Mouse (Mus musculus): ENCODE results near the gene E130311K13Rik. TPM values are rescaled to one million over a fixed set of nuclear protein-coding genes. Genes with fewer than 3 reads are reported as not detected.

The E130311K13Rik gene
- polyA plus RNA-seq, 1 experiment from 2014 or later, result 5.9 TPM

DNA sequence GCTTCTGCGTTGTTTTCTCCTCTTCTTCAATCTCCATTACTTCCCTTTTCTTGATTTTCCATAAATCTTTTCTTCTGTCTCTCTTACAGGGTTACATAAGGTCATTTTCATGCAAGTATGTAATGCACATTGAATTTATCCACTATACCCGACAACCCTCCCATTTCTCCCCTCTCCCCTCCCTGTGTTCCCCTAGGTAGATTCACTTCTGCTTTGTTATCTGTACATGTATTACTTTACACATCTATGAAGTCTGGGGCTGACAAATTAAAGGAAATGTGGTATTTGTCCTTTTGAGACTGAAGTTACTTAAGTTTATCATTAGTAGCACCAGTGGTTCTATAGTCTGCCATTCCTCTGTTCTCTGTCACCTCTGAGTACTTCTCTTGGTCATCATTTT, 48.2 kb downstream of the E130311K13Rik start:
- H3K9ac ChIP-seq, result no peak overlapping the region
- no peak overlapping the region for H3K4me3 ChIP-seq
- no peak overlapping the region for H3K4me2 ChIP-seq
- no peak overlapping the region for H3K27ac ChIP-seq (replicated peaks)
- WGBS, result 77% methylated on average over 2 of the region's 2 CpGs
- peaks cover 15% of the 10 kb centered on the region for H3K36me3 ChIP-seq
- peaks cover 8% of the 10 kb centered on the region for H3K4me1 ChIP-seq (replicated peaks)
- ATAC-seq (ENCODE audit: low read depth), result no peak
- H3K27me3 ChIP-seq, result no peaks in the 10 kb centered on the region
- peaks cover 13% of the 10 kb centered on the region for H3K9me3 ChIP-seq

DNA sequence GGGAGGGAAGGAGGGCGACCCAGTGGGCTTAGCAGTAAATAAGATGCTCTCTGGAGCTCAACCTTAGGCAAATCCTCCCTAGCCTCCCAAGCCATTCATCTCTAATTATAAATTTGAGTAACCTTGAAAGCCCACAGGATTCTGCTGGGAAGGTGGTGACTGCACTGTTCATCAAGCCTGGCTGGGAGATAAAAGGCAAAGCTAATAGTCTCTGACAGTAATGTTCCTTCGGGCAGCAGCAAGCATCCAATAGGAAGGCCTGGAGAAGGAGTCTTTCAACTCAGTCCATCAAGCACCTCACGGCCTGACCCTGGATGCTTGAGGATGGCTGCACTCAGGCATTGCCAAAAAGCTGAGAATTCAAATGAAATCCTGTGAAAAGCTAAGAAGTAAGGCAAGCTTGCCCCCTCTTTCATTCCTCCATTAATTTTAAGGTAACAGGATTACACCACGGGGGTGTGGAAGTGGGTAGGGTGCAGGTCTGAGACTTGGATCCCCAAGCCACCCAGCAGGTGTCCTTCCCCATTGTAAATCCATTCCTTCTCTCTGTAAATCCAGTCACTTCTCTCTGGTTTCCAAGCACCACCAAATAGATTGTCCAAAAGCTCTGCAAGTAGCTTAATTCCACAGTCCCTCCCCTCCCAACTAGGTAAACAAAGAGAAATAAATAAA, 50.1 kb downstream of the E130311K13Rik start:
- no peaks in the 10 kb centered on the region for H3K27me3 ChIP-seq
- no peaks in the 10 kb centered on the region for H3K36me3 ChIP-seq
- no peak overlapping the region for H3K4me3 ChIP-seq
- no peaks in the 10 kb centered on the region for H3K9me3 ChIP-seq
- H3K27ac ChIP-seq (replicated peaks), result no peak overlapping the region
- H3K4me2 ChIP-seq, result no peak overlapping the region
- WGBS, result 43% methylated on average over 4 of the region's 4 CpGs
- peaks cover 8% of the 10 kb centered on the region for H3K4me1 ChIP-seq (replicated peaks)
- peak; percentile 59; the same call in 1 of the 2 replicates for ATAC-seq (ENCODE audit: low read depth)
- H3K9ac ChIP-seq, result no peak overlapping the region

DNA sequence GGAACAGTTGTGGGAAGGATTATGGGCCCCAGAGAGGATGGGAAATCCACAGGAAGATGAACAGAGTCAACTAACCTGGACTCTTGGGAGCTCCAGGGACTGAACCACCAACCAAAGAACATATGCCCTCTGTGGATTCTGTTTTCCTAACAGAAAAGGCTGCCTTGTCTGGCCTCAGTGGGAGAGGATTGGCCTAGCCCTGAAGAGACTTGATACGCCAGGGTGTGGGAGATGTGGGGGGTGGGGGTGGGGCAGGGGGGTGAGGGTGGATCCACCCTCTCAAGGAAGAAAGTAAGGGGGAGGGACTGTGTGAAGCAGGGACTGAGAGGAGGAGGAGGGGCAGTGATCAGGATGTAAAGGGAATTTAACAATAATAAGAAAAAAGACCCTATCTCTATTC, 56.5 kb downstream of the E130311K13Rik start:
- Histone ChIP-seq H3K9me3 (no peaks in the 10 kb centered on the region), H3K4me2 (no peak overlapping the region), H3K27me3 (no peaks in the 10 kb centered on the region), H3K9ac (no peak overlapping the region), H3K4me1 (replicated peaks) (0 out of 2 replicates have a peak, but pooled peaks cover 4% of the 10 kb centered on the region), H3K36me3 (no peaks in the 10 kb centered on the region), H3K27ac (replicated peaks) (no peak overlapping the region), H3K4me3 (no peak overlapping the region)
- WGBS, result 57% methylated on average over 1 of the region's 1 CpGs
- ATAC-seq (ENCODE audit: low read depth), result no peak

DNA sequence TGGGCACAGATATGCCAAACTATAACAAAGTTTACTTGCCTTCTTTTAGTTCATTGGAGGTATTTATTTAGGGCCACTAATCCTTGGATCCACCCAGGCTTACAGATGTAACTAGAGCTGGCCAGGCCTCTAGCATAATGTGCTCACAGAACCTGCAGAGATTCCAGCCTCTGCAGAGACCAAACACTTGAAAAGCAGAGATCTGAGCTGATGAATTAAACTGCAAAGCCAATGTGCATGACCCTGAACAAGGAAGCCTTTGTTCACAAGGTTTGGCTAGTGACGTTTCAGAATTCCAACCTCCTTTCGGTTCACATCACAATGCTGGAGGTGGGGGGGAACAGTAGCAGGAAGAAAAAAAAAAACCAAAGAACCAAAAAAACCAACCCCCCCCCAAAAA, 58.0 kb downstream of the E130311K13Rik start:
- no peaks in the 10 kb centered on the region for H3K27me3 ChIP-seq
- peak; percentile 27; the same call in 1 of the 2 replicates for ATAC-seq (ENCODE audit: low read depth)
- WGBS, result 8% methylated on average over 2 of the region's 2 CpGs
- no peak overlapping the region for H3K9ac ChIP-seq
- H3K4me2 ChIP-seq, result no peak overlapping the region
- H3K36me3 ChIP-seq, result no peaks in the 10 kb centered on the region
- no peak overlapping the region for H3K27ac ChIP-seq (replicated peaks)
- 0 out of 2 replicates have a peak, but pooled peaks cover 4% of the 10 kb centered on the region for H3K4me1 ChIP-seq (replicated peaks)
- no peak overlapping the region for H3K4me3 ChIP-seq
- H3K9me3 ChIP-seq, result no peaks in the 10 kb centered on the region

DNA sequence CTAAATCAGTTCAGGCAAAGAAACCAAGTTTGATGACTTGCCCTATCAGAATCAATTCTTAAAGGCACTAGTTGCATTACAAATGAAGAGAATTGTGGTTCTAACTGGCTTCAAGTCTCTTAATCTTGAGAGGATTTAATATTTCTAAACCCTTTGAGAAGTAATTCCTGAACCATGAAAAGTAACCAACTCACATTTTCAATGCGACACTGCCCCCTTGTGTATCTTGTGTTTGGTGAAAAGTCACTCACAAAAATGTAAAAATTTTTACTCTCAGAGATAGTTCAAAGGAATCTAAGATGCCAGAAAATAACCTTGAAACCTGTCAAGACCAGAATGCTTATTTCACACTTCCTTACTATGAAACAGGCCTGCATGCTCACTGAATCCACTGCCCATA, 61.0 kb downstream of the E130311K13Rik start:
- Histone ChIP-seq H3K9ac (no peak overlapping the region), H3K4me3 (no peak overlapping the region), H3K36me3 (no peaks in the 10 kb centered on the region), H3K27me3 (no peaks in the 10 kb centered on the region), H3K9me3 (no peaks in the 10 kb centered on the region), H3K27ac (replicated peaks) (no peak overlapping the region), H3K4me2 (no peak overlapping the region), H3K4me1 (replicated peaks) (0 out of 2 replicates have a peak, but pooled peaks cover 4% of the 10 kb centered on the region)
- WGBS, result 76% methylated on average over 1 of the region's 1 CpGs
- ATAC-seq (ENCODE audit: low read depth), result no peak

DNA sequence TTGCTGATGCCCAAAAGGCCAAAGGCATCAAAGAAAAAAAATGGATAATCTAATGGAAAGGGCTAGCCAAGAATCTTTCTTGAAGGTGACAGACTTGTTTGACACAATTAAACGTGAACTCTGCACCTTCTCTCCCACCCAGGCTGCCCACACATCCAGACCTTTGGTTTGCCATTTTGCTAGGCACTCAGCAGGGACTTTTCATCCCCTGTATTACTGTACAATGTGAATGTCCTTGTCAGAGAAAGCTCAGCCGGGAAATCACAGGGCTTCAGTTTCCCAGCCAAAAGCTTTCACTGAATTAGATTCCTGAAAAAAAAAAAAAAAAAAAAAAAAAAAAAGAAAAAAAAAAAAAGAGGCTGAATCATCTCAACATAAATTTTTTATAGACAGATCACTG, 64.2 kb downstream of the E130311K13Rik start:
- Histone ChIP-seq H3K27ac (replicated peaks) (no peak overlapping the region), H3K9ac (no peak overlapping the region), H3K4me3 (no peak overlapping the region), H3K27me3 (no peaks in the 10 kb centered on the region), H3K4me1 (replicated peaks) (no peaks in the 10 kb centered on the region), H3K4me2 (no peak overlapping the region), H3K36me3 (no peaks in the 10 kb centered on the region), H3K9me3 (no peaks in the 10 kb centered on the region)
- 73% methylated on average over 2 of the region's 2 CpGs for WGBS
- ATAC-seq (ENCODE audit: low read depth), result no peak

Other genes with a start within 250 kb of the E130311K13Rik start
- gene Plch1, start 30.0 kb downstream of the E130311K13Rik start, polyA plus RNA-seq (2015; fragmentation: Nextera tagmentation; extraction: Ambion mirVana), result 10.2 and 10.7 TPM in 2 replicates
- gene Slc33a1, start 35.3 kb upstream of the E130311K13Rik start, polyA plus RNA-seq (2015; fragmentation: Nextera tagmentation; extraction: Ambion mirVana), result 16.1 and 16.8 TPM in 2 replicates
- 36.9 and 42.8 TPM in 2 replicates for gene Gmps, start 46.6 kb upstream of the E130311K13Rik start, polyA plus RNA-seq (2015; fragmentation: Nextera tagmentation; extraction: Ambion mirVana)
- 0.08 and 0.10 TPM in 2 replicates for gene Vmn2r1, start 152.1 kb upstream of the E130311K13Rik start, polyA plus RNA-seq (2015; fragmentation: Nextera tagmentation; extraction: Ambion mirVana)
- 0.11 TPM in 1 of 2 replicates, not detected in the other for gene Vmn2r2, start 212.5 kb upstream of the E130311K13Rik start, polyA plus RNA-seq (2015; fragmentation: Nextera tagmentation; extraction: Ambion mirVana)

Data from neural tube, embryonic 13.5 days (tissue).